Mouse (Mus musculus): ENCODE data around the gene Evc2. TPM values are rescaled to one million over a fixed set of nuclear protein-coding genes. Genes with fewer than 3 reads are reported as not detected.

Evc2 gene
- total RNA-seq, 2 experiments from 2014 or later: 15.8 to 17.5 TPM

DNA sequence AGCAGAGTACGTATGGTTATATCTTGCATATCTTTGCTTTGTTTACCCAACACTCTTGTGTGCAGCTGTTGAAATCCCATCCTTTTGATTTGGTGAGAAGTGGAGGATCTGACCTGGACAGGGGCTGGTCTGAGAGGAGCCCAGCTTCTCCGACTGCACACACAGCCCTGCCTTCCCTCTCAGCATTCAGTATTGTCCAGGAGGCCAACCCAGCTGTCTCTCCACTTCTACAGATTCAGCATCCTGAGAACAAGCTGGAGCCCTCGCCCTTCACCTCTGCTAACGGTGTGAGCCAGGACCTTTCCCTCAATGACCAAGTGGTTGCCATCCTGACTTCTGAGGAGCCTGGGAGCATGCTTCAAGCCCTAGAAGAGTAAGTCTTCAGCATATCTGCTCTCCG is 25.0 kb downstream of the Evc2 start:
- no peak for DNase-seq (ENCODE audit: low spot score in 2 of 2)

GRCm38 (mm10) chr5:37365751-37366150 is 27.5 kb downstream of the Evc2 start:
- DNase-seq (ENCODE audit: low spot score in 2 of 2): no peak

GRCm38 (mm10) chr5:37368796-37369195 is 30.5 kb downstream of the Evc2 start:
- no peak for DNase-seq (ENCODE audit: low spot score in 2 of 2)

DNA sequence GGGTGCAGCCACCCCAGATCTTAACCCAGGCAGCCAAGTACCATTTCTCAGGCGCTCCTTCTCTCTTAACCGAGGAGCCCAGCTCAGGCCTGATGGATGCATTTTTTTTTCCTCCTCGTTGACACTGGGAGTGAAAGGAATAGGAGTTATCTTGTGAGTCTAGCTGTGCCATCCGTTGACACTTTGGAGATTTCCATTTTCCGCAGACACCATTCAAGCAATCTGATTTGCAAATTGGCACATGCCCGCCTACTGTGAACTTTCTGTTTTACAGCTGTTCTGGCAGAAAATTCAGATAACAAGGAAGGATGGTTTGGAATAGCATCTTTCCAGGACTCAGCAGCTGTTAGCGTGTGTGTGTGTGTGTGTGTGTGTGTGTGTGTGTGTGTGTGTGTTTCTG is 39.1 kb downstream of the Evc2 start:
- DNase-seq (ENCODE audit: low spot score in 2 of 2): no peak

GRCm38 (mm10) chr5:37380641-37381040 is 42.3 kb downstream of the Evc2 start:
- no peak for DNase-seq (ENCODE audit: low spot score in 2 of 2)

GRCm38 (mm10) chr5:37383570-37383969 is 45.3 kb downstream of the Evc2 start:
- no peak for DNase-seq (ENCODE audit: low spot score in 2 of 2)

GRCm38 (mm10) chr5:37388646-37389045 is 50.3 kb downstream of the Evc2 start:
- no peak for DNase-seq (ENCODE audit: low spot score in 2 of 2)

- DNase-seq (ENCODE audit: low spot score in 2 of 2): no peak
Measured at GRCm38 (mm10) chr5:37389808-37390495, 51.7 kb downstream of the Evc2 start.

DNA sequence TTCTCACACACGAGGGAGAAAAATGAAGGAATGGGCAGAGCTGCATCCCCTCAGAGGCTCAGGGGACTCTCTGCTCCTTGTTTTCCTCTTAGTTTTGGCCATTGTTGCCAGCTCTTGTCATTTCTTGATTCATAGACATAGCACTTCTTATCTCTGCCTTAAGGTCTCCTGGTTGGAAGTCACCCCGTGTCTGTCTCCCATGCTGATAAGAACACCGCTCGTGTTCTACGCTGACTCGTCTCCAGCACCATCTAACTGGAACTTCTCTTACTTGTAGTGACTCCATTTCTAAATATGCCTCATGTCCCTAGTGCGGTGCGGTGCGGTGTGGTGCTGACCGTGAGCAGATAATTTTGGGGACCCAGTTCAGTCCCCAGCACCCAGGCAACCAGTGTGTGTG is 52.6 kb downstream of the Evc2 start:
- DNase-seq (ENCODE audit: low spot score in 2 of 2): no peak

DNA sequence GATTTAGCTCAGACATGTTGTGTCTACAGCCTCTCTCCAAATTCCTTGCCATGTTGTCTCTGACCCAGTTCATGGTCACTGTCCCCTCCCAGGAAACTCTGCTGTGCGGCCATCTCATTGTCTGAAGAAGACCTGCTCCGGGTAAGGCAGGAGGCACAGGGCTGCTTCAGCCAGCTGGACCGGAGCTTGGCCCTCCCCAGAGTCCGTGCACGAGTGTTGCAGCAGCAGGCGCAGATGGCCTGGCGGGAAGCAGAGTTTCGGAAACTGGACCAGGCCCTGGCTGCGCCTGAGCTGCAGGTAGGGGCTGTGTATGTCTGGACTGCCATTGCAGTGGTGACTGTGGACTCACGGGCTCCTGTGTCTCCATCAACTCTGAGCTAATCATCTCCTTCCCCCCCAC is 53.6 kb downstream of the Evc2 start:
- DNase-seq (ENCODE audit: low spot score in 2 of 2): no peak

- no peak for DNase-seq (ENCODE audit: low spot score in 2 of 2)
Measured at GRCm38 (mm10) chr5:37395172-37396030, 57.1 kb downstream of the Evc2 start.

GRCm38 (mm10) chr5:37419028-37419427 is 80.7 kb downstream of the Evc2 start:
- no peak for DNase-seq (ENCODE audit: low spot score in 2 of 2)

DNA sequence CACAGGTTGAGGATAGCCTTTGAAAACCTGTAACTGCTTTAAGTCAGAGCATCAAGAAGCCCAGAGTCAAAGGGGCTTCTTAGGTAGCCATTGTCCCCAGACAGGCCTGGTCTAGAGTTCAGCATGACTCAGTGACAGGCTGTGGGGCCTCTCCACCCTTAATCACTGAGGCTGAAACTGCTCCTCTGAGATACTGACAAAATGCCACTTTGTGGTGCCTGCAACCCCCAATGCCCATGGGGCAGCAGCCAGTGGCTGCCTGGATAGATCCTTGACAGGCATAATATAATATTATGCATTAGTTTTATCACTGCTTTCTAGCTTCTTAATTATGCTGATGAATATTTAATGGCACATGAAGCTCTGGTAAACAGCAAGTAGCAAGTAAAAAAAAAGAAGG is 88.9 kb downstream of the Evc2 start:
- no peak for DNase-seq (ENCODE audit: low spot score in 2 of 2)

DNA sequence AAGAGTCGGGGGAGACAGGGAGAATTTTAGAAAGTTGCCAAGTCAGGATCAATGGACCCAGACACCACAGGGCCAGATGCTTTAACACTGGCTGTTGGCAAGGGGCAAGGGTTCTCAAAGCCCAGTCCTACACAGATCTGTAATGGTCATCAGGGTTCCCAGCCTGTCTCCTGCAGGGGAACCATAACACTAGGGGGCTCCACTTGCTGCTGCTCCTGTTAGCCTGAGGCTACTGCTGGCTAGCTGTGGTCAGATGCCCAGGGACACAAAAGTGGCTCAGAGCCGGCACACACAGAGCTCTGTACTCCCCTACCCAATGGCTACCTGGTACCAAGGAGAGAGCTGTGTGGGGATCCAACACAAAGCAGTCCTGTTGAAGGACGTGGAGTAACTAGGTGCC is 97.1 kb downstream of the Evc2 start:
- no peak for DNase-seq (ENCODE audit: low spot score in 2 of 2)

- DNase-seq (ENCODE audit: low spot score in 2 of 2): no peak
Measured at GRCm38 (mm10) chr5:37442767-37443166, 104.5 kb downstream of the Evc2 start.

GRCm38 (mm10) chr5:37447546-37447945 is 109.2 kb downstream of the Evc2 start:
- no peak for DNase-seq (ENCODE audit: low spot score in 2 of 2)

GRCm38 (mm10) chr5:37456590-37456989 is 118.3 kb downstream of the Evc2 start:
- no peak for DNase-seq (ENCODE audit: low spot score in 2 of 2)

- DNase-seq (ENCODE audit: low spot score in 2 of 2): no peak
Measured at GRCm38 (mm10) chr5:37457191-37457590, 118.9 kb downstream of the Evc2 start.

DNA sequence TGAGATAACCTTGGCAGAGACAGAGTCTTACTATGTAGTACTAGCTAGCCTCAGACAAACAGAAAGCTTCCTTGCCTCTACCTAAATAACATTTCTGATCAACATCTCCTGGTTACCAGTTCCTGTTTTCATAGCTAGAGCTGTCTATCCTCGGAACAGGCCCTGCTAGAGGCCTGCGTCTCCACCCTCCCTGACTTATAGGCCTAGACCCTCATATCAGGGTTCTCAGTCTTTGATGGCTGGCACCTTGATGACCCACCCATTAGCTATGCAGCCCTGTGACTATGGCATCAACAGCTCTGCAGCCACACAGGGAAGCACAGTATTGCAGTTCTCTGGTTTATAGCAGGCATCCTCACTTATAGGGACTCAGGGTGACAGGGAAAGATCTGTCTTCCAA is 119.5 kb downstream of the Evc2 start:
- no peak for DNase-seq (ENCODE audit: low spot score in 2 of 2)

GRCm38 (mm10) chr5:37458236-37458635 is 119.9 kb downstream of the Evc2 start:
- no peak for DNase-seq (ENCODE audit: low spot score in 2 of 2)

DNA sequence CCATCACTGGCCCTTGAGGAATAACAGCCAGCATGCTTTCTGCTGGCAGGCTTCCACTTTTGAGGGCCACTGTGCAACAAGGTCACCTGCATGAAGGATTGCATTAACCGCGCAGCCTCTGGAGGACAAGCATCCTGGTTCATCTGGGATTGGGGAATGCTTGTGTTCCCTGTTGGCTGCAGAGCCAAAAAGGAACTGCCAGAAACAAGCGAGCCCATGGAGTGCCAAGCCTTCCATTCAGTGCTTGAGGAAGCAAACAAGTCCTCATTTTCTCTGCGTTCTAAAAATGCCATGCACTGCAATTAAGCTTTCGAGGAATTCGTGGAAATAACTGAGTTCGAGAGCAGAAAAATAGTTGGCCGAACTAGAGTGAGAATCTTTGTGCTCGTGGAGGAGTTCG is 127.2 kb downstream of the Evc2 start:
- DNase-seq (ENCODE audit: low spot score in 2 of 2): peak in 1 of 2 experiments; percentile 18

DNA sequence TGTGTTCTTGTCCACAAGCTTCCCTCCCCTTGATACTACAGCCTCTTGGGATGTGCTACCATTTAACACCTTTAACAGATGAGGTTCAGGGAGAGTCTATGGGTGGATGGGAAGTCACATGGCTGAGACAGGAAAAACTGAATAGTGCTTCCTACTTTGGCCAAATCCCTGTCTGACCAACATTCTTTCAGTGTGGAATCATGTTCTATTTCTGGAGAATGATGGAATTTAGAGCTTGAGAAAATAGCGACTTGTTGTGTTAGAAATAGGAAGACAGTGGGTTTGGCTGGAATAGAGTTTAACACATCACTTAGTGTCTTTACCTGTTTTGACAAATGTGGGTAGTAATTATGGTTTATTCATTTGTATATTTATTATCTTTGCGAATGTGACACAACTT is 129.3 kb downstream of the Evc2 start:
- no peak for DNase-seq (ENCODE audit: low spot score in 2 of 2)

DNA sequence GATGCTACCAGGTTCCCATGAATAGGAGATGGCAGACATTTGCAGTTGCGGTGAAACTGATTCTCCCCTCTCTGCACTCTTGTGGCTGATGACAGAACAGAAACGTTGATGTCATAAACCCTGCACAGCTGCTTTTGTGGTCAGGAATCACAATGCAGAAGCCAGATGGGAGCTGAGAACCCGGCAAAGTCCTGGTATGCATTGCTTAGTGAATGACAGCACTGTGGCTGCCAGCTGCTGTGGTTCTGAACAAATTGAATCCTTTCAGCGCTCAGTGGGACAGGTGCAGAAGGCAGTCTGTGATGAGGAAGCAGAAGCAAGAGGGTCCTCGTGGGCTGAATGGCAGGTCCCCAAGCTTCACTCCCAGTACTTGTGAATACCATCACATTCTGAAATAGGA is 130.7 kb downstream of the Evc2 start:
- DNase-seq (ENCODE audit: low spot score in 2 of 2): no peak
